Mouse (Mus musculus) T-helper 2 cell (primary cell): ENCODE data around the gene Skp2.

Experiments
- in situ Hi-C: fragments of 300-600 bp; cut with MboI, MseI; formaldehyde crosslinking; loops from one replicate; pipeline ENCODE4 v1.15.1; 2025; ENCODE audit warnings: high pct_unique_total_duplicates

Gene Skp2

DNA sequence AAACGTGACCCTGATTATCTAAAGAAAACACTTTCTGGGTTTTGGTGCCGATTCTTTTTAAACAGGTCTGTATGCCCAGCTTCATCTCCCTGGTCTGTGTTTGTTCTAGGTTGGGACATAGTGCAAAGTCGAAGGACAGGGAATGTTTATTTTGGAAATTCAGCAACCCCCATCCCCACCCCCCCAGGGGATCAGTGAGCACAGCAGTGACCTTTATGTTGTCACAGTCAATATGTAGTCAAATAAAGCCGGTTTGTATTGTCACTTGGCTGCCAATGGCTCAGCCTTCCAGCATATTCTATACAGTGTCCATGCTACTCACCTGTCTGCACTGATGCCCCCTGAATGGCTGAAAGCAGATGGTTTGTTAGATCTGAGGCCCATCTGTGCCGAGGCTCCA is 40.6 kb downstream of the Skp2 start:
- in situ Hi-C loops, result loop anchor here (10.0 kb wide), 1 partner anchor 970 kb away; no protein-coding TSS in a partner anchor

DNA sequence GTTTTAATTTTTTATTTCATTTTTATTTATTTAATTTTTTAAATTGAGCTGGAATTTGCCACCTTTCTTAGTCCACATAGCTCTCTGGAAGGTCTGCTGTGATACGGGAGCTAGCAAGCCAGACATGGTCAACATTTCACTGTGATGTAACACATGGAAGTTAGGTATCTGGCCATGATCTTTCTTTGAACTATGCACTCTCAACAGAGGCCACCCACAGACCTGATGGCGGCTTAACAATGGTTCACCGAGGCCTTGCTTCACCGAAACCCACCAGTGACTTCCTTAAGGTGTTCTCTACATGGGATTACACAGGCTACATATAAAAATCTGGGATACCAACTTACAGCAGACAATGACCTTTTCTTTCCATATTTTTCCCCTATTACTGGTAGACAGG is 41.1 kb downstream of the Skp2 start:
- in situ Hi-C loops, result loop anchor here (10.0 kb wide), 1 partner anchor 969 kb away; no protein-coding TSS in a partner anchor

DNA sequence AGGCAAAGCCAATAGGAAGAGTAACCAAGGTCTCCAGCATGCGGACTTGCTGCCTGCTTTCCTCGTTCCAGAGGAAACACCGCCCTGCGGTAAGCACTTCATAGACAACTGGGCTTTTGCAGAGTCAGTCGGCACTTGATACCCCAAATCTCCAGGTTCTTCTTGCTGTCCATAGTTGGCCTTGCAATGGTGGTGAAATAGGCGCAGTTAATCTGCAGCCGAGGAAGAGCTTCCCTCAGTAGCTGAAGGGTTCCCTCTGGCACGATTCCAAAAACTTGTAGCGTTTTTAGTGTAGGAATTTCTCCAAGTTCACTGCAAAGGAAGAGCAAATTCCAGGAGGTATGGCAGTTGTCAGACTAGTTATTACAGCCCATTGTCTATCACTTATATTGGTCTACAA is 41.7 kb downstream of the Skp2 start:
- in situ Hi-C loops, result loop anchor here (10.0 kb wide), 1 partner anchor 969 kb away; no protein-coding TSS in a partner anchor

DNA sequence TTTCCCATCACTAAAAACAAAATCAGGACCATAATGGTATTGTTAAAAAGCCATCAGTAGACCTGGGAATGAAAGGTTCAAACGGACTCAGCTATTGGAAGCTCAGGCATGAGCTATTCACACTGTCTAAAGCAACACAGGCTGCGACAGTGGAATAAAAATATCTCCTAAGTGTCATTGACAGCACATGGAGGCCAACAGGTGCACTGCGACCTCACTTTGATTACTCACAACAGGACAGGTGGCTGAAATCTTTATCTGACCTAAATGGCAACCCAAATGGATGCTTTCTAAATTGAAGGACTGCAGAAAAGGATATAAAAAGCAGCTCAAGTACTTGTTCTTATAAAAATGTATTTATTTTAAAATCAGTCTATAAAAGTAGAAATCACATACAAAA is 43.6 kb downstream of the Skp2 start:
- in situ Hi-C loops, result loop anchor here (10.0 kb wide), 1 partner anchor 967 kb away; no protein-coding TSS in a partner anchor

DNA sequence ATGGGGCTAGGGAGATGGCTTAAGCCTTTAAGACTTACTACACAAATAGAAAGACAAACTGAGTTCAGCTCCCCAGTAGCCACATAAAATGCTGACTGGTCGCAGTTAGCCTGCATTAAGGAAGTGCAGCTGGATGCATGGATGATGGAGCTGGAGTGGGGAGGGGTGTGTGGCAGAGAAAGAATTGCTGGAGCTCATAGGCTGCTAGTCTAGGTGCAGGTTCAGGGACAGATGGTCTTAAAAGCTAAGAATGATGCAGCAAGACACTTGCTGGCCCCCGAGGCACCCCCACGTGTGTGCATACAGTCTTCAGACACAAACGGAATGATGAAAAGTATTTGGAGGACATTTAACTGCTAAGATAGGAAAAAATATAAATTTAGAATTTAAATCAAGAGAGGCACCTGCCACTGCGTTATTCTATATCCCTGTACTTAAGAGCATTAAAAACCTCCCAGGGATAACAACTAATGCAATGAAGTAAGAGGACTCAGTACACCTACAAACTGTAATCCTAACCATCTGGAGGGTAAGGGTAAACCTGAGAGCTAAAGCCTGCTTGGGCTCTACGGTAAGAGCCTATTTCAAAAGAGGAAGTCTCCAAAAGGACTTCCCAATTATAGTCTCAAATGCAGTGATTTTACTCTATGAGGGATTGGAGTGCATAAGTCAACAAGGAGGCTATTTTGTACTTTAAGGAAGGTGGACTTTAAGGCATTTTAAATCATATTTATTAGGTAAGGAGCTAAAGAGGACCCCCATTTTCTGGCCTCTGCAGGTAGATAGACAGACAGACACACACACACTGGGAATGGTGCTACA is 44.5 kb downstream of the Skp2 start:
- in situ Hi-C loops, result loop anchor here (10.0 kb wide), 1 partner anchor 966 kb away; no protein-coding TSS in a partner anchor

DNA sequence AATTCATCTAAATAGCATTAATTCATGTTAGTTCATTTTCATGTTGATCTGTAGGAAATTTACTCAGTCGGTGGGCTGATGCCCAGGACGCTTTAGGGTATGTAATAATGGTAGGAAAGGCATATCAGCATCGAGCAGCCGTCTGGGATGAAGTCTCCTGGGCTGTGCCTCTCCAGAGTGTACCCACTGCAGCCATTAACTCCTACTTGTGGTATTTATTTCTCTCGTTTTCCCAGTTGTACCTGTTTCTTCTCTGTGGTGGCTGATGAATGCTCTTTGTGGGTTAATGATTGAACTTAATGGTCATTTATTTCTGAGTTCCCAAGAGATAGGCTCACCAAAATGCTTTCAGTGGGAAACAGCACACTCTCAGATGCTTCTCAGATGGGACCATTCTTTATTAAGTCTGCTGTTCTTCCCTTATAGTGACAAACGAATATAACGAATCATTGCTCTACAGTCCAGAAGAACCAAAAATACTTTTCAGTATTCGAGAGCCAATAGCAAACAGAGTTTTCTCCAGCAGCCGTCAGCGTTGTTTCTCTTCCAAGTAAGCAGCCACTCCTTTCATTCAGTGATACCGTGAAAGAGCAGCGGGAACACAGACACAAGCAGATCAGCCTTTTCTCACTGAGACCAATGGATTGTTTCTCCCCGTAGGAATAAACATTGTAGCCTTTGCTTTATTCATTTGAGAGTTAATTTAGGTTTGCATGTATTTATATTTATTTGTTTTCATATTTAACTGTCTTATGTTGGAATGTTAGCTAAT is 48.7 kb downstream of the Skp2 start:
- in situ Hi-C loops, result no loop called here

DNA sequence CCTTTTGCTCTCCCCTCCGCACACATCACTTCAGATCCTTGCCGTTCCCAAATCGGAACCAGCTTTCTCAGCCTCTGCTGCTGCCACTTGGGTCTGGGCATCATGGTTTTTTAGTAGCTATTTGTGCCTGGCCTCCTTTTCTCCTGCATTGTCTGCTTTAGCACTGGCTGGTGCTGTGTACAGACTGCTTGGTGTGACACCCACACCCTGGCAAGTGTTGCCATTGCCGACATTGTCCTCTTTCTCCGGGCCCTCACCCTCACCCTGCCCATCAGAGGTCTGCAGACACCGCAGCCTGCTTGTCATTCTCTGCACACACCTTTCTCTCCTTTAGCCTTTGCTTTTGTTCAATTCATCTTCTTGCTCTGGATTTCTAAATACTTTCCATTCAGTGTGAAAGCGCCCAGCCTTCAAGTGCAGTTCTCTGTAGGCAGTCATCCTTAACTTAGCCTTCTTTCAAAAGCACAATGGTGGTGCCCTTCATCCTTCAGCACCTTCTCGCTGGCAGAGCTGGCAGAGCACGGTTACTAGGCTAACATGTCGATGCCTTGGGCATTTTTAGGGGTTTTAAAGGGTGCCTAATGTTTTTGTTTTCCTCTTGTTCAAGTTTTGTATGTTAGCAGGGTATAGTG is 54.7 kb downstream of the Skp2 start:
- in situ Hi-C loops, result no loop called here

DNA sequence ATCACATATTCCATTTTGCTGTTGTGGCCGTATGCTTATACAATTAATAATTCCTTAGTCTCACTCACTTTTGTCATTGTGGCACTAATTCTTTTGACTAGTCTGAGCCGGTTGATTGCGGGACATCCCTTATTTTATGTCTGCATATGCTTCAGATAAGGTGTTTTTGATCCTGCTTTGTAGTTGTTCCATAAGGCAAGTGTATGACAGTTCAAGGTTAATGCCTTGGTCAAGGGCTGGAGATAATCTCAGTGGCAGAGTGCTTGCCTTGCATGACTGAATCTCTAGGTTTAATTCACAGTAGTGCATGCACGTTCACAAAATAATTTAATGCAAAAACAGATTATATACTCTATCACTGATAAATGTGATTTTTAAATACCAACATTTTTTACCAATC is 58.4 kb downstream of the Skp2 start:
- in situ Hi-C loops, result loop anchor here (10.0 kb wide), 1 partner anchor 928 kb away; no protein-coding TSS in a partner anchor

DNA sequence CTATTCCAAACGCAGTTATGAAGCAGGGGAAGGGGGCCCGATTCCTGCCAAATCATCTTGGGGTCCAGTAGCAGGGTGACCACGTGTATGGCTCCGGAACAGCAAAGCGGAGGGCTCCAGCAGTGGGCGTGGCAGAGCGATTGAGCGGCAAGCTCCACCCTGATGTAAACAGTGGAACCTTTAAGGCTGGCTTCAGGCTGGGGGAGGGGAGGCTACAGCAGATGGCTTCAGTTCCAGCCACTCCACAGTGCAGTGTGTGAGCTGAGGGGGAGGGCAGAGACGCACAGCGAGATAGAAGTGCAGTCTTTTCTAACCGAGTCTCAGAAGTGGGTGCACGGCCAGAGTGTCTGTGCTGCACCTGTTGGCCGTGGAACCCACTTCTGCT is 60.9 kb downstream of the Skp2 start:
- in situ Hi-C loops, result loop anchor here (10.0 kb wide), 1 partner anchor 930 kb away; no protein-coding TSS in a partner anchor

DNA sequence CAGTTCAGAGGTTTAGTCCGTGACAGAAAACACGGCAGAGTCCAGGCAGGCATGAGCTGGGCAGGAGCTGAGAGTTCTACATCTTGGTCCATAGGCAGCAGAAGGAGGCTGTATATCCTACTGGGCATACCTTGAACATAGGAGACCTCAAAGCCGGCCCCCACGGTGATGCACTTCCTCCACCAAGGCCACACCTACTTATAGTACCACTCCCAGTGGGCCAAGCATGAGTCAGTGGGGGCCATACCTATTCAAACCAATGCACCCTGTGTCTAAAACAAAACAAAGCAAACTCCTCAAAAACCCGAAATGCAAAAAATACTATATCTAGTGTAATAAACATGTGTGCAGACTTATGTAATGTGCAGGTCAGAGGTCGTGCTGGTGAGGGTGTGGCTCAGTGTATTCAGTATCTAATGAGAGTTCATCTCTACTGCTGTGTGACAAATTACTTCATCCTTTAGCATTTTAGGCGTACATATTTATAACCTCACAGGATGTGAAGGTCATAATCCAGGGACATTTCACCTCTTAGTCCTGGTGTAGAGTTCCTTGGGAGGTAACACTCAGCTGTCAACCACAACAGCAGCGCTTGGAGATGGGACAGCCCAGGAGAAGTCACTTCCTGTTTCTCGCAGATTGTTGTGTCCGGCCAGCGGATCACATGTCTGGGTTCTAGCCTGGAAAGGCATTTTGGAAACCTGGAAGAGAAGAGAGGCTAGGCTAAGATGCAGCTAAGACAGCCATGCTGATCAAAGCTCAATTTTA is 61.4 kb downstream of the Skp2 start:
- in situ Hi-C loops, result loop anchor here (10.0 kb wide), 1 partner anchor 931 kb away; no protein-coding TSS in a partner anchor

DNA sequence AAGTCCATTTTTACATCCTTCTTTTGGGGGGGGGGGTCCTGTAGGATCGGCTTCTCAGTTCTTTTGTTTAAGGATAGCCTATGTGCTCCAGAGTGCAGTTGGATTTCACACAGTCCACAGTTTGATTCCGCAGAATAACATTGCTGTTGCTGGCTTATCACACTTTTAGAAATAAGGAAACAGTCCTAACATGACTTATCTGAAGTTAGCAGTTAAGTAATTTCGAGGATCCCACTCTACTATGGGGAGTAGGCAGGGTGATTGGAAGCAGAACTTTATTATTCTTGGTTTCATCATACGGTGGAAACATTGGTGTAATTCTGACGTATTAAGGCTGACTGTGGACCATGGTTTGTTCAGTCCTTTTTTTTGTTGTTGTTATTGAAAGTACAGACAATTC is 64.6 kb downstream of the Skp2 start:
- in situ Hi-C loops, result loop anchor here (10.0 kb wide), 1 partner anchor 934 kb away; no protein-coding TSS in a partner anchor

DNA sequence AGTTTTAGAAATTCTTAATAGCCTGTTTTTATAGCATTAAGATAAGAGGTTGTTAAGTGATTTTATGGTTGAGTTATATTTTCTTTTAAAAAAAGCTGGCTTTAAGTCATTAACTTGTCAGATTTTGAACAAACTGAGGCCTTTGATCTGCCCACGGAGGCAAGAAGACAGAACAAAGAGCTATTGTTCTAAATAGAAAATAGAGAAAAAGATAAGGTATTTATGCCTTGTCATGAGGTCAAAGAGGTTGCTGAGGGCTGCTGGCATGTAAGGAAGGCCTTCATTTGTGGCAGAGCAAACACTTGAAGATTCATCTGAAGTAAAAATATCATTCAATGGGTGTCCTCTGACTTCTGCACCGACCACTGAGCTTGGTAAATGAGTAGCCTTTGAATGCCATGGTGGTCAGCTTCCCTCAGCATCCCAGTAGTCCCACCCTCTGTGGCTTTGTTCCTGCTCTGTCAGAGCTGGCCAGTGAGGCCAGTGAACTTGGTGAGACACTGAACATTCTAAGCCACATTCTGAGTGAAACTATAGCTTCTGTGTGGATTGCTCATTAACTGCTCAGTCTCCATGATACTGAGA is 66.0 kb downstream of the Skp2 start:
- in situ Hi-C loops, result no loop called here

DNA sequence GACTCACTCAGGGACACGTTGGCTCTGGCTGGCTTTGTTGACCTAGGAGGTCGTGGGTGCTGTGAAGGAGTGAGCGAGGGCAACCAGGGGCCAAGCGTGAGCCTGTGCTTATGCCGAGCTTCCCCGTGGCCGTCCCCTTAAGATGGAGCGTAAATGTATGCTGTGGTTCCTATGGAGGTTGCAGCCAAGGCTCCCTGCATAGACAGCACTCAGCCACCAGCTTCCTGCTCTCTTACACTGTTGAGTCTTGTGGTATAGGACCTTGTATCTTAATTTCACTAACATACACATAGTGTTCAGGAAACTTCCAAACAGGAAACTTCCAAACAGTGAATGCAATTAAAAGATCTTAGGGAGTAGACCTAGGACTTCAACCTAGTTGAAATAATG is 66.5 kb downstream of the Skp2 start:
- in situ Hi-C loops, result no loop called here

DNA sequence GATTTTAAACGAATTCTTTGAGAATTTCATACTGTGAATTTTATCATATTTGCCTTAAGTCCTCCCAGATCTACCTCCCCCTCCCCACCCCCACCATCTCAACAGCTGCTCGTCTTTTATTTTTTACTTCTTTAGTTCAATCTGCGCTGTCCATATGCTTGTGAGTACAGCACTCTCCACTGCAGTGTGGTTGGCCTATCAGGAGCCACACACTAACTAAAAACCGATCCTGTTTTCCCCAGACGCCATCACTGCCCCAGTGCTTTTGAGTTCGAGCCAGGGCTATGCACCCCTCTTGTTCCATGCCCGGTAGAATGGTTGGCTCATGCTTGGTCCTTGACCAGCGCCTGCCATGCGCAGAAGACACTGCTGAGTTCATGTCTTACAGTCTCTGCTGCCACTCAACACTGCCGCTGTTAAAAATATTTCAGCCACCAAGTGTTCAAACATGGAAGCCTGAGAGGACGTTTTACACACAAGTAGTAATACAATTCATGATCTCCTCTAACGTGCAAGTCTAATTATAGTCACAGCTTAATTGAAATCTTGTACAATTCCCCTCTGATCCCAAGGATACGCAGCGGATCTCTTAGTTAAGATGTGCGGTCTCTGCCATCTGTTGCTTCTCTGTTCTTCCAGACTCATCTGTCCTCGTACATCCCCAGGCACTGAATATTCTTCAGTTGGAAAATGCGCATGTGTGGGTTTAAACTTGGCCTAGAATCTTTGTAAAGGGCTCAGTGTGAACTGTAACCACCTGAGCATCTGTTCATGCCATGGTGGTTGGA is 67.1 kb downstream of the Skp2 start:
- in situ Hi-C loops, result no loop called here

DNA sequence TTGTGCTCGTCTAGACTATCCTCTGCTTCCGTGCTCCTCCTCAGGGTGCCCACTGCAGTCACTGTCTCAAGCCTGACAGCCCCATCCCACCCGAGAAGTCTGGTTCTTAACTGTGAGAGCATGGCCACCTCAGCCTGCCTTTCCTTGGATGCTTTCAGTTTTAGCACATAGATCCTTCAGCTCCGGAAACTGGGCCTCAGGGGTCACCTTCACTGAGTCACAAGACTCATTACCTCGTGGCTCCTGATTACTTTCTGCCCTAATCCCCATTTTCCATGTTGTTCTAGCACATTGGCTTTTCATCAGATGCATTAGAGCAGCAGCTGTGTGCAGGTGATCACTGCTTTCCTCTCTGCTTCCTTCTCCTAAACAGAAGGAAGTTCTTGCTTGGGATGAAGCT is 67.8 kb downstream of the Skp2 start:
- in situ Hi-C loops, result no loop called here

DNA sequence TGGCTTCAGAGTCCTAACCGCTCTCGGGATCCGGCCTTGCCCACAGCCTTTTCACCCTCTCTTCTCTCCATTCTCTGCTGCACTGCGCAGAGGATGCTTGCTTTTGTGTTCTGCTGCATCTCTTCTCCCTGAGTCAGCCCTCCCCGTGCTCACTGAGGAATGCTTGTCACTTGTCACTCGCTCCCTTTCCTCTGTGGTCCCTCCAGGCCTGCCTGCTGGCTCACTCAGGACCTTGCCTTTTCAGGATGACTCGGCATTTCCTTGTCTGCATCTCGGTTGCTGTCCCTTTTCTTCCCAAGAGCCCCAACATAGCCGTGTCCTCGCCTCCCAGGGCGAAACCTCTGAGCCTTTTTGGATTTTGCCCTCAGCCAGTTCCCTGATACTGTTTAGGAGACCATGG is 68.4 kb downstream of the Skp2 start:
- in situ Hi-C loops, result no loop called here

DNA sequence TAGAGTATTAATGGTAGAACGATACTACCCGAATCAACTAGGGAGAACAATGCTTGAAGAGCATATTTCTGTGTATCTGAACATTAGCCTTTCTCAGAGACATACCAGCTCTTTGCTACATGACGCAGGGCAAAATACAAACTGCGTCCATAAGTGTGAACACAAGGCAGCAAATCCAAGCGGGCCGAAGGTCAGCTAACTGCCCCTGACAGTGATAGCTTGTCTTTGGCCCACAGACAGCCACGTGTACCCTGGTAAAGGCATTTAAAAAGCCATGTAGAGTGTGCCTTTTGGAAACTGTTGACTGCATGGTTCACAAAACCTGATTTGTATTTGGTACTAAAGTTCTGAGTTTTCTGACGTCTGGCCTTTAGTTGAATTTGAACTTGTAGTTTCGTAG is 72.5 kb downstream of the Skp2 start:
- in situ Hi-C loops, result no loop called here

DNA sequence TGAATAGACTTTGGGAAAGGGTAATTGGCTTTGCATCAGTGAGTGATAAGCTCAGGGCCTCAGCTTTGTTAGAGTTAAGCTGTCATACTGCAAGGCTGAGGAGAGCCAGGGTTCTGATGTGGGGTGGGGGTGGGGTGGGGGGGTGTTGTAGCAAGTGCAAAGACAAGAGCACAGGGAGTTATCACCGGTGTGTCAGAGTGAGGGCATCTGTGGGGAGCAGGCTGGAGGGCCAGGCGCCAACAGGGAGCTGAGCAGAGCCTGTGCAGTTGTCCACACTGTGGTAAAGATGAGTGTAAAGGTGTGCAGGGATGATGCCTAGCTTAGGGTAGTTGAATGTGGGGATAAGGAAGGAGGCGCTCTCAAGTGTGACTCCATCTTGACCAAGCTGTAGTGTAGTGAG is 73.9 kb downstream of the Skp2 start:
- in situ Hi-C loops, result no loop called here

DNA sequence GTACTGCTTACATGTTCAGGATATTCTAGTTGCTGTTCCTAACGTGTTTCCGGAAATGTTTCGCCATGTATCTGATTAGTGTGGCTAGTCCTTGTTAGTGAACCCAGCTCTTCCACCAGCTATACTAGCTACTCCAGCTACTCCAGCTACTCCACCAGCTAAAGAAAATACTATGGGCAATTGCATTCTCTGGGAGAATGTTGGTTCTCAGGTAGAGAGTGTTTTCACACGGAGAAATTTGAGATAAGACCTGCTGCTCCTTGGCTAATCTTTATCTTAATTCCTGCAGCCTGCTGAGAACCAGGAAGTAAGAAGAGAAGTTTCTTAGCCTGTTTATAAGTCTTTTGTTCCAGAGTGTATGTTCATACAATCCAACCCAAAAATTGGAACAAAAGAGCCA is 75.0 kb downstream of the Skp2 start:
- in situ Hi-C loops, result no loop called here

DNA sequence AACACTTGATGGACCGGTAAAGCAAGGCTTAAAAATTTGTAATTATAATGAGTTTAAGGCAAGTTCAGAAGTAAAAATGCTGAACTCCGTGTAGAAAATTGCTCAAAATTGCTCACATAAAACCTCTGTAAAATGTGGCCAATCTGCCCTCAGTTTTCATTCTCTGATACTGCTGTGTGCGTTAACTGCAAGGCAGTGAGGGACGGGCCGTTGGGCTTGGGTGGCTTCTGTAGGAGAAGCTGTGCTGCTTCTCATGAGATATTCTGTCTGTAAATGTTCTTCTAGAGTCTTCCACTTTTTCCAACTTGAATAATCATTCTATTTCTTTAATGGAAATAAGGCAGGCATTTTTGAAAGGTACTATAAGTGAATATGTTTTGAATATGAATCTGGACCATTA is 75.6 kb downstream of the Skp2 start:
- in situ Hi-C loops, result loop anchor here (5.0 kb wide), 1 partner anchor 452 kb away; no protein-coding TSS in a partner anchor
